Mouse (Mus musculus) ES-Bruce4 (cell line): ENCODE results near the gene Cd24a. TPM values are rescaled to one million over a fixed set of nuclear protein-coding genes. Genes with fewer than 3 reads are reported as not detected.

Experiments
- H3K27ac ChIP-seq: 2 replicates; pipeline ENCODE4 v1.5.1; 2012; ENCODE audit warnings: low read length, inconsistent platforms; ENCODE audit not compliant: insufficient read depth
- H3K27me3 ChIP-seq: 2 replicates; pipeline ENCODE4 v1.6.1; 2012; ENCODE audit warnings: mild to moderate bottlenecking, low read length, inconsistent platforms; ENCODE audit not compliant: control insufficient read depth, poor library complexity, insufficient read depth, severe bottlenecking
- H3K36me3 ChIP-seq: 2 replicates; pipeline ENCODE4 v1.6.1; 2012; ENCODE audit warnings: inconsistent platforms, mild to moderate bottlenecking, low read length, moderate library complexity; ENCODE audit not compliant: control insufficient read depth, poor library complexity, insufficient read depth, severe bottlenecking
- H3K4me1 ChIP-seq: one replicate; pipeline ENCODE4 v1.8.1; 2011; ENCODE audit warnings: low read length; ENCODE audit not compliant: control insufficient read depth, insufficient read depth
- H3K4me3 ChIP-seq: 2 replicates; pipeline ENCODE4 v1.5.1; 2011; ENCODE audit warnings: low read depth, mild to moderate bottlenecking, low read length
- H3K9ac ChIP-seq: 2 replicates; pipeline ENCODE4 v1.6.1; 2012; ENCODE audit warnings: low read depth, mild to moderate bottlenecking, inconsistent platforms; ENCODE audit not compliant: poor library complexity, severe bottlenecking
- H3K9me3 ChIP-seq: replicated peaks from 2 replicates; pipeline ENCODE4 v1.6.1; 2012; ENCODE audit warnings: mild to moderate bottlenecking, low read length, inconsistent platforms; ENCODE audit not compliant: control insufficient read depth, poor library complexity, insufficient read depth, severe bottlenecking
- CTCF ChIP-seq: IDR thresholded peaks from one replicate; pipeline ENCODE4 v1.8.1; 2011; ENCODE audit warnings: low read depth, low read length
- EP300 ChIP-seq: IDR thresholded peaks from 2 replicates; pipeline ENCODE4 v1.6.1; 2011; ENCODE audit warnings: low read depth, low read length; ENCODE audit not compliant: insufficient read depth
- POLR2A ChIP-seq: IDR thresholded peaks from one replicate; pipeline ENCODE4 v1.8.1; 2011; ENCODE audit warnings: low read length; ENCODE audit not compliant: insufficient read depth
- polyA plus RNA-seq: library from polyadenylated mRNA; stranded (reverse); fragments of >200 nt; gene quantifications from 2 replicates; pipeline ENCODE4 v1.2.4, GENCODE M21; 2011; ENCODE audit warnings: low read depth; ENCODE audit not compliant: missing spikeins, insufficient read depth, insufficient read length

Gene Cd24a
- polyA plus RNA-seq, 1 experiment = 126 TPM

GRCm38 (mm10) chr10:43601039-43601438 is 23.0 kb downstream of the Cd24a start:
- Histone ChIP-seq H3K36me3 (no peaks in the 10 kb centered on the region), H3K27me3 (no peaks in the 10 kb centered on the region), H3K9ac (no peak overlapping the region), H3K27ac (no peak overlapping the region), H3K9me3 (no peaks in the 10 kb centered on the region), H3K4me1 (no peaks in the 10 kb centered on the region), H3K4me3 (no peak overlapping the region)
- TF ChIP-seq CTCF (no peak), POLR2A (no peak), EP300 (no peak)

DNA sequence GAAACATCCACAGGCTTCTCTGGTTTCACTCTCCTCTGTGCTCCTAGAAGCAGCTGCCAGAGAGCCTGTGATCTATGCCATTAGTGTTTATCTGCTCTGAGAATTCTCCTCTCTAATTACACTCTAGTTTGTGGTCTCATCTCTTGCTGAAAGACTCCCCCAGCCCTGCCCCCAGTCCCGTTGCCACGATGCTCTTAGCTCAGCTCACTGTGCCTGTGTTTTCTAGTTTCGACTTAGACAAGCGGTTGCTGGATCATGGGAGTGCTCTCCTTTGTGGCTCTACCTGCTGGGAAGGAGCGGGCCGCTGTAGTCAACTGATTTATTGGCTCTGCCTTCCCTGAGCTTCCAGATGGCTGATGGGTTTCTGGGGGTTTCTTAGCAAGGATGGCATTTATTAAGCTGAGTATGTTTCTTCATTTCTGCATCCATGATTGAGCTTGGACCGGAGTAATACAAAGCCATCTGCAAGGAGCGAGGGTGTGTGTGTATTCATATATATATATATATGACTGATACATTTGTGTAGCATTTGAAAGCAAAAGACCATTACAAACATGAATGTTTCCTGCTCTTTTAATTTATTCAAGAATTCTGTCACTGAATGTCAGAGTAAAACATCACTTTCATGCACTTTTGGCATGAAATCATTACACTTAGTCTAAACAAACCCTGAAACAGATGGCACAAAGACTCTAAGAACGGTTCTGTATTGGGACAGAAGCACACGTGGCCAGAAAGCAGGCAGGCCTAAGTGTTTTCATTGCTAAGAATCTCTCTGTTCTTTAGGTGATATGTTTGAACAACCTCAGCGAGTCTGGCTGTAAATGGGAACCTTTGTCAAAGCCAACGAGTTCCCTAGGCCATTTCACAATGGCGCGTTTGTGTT is 23.7 kb downstream of the Cd24a start:
- Histone ChIP-seq H3K4me3 (no peak overlapping the region), H3K9ac (no peak overlapping the region), H3K9me3 (no peaks in the 10 kb centered on the region), H3K36me3 (no peaks in the 10 kb centered on the region), H3K27me3 (no peaks in the 10 kb centered on the region), H3K27ac (no peak overlapping the region), H3K4me1 (no peaks in the 10 kb centered on the region)
- TF ChIP-seq POLR2A (no peak), EP300 (no peak), CTCF (no peak)

DNA sequence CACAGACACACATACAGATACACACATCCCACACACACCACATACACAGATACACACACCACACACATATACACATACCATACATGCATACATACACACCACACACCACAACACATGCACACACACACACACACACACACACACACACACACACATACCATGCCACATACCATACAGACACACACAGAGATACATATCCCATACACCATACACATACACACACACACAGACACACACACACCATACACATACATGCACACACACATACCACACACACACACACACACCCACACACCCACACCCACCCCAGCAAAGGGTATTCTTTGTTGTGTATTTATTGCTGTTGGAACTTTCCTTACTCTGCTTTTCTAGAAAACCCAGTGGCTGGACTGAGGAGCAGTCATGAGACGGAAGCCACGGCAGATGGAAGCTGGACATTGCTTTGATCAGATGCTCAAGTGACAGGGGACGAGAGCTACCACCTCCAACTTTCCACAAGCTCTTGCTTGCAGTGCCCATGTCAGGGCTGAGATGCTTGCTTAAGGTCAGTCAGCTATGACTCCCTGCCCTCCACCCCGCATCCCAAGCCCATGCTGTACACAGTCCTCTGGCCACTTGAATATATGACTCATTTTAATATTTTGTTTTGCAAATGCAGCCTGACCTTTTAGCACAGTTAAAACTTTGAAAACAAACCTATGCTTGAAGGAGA is 26.0 kb downstream of the Cd24a start:
- H3K9me3 ChIP-seq = no peaks in the 10 kb centered on the region
- no peak overlapping the region for H3K4me3 ChIP-seq
- TF ChIP-seq CTCF (no peak), EP300 (no peak), POLR2A (no peak)
- no peaks in the 10 kb centered on the region for H3K36me3 ChIP-seq
- no peaks in the 10 kb centered on the region for H3K4me1 ChIP-seq
- H3K9ac ChIP-seq = no peak overlapping the region
- H3K27ac ChIP-seq = no peak overlapping the region
- no peaks in the 10 kb centered on the region for H3K27me3 ChIP-seq

- Histone ChIP-seq H3K9me3 (no peaks in the 10 kb centered on the region), H3K27ac (no peak overlapping the region), H3K4me1 (no peaks in the 10 kb centered on the region), H3K9ac (no peak overlapping the region), H3K27me3 (no peaks in the 10 kb centered on the region), H3K36me3 (no peaks in the 10 kb centered on the region), H3K4me3 (no peak overlapping the region)
- TF ChIP-seq EP300 (no peak), CTCF (no peak), POLR2A (no peak)
Observed at GRCm38 (mm10) chr10:43604687-43605250, 26.7 kb downstream of the Cd24a start.

DNA sequence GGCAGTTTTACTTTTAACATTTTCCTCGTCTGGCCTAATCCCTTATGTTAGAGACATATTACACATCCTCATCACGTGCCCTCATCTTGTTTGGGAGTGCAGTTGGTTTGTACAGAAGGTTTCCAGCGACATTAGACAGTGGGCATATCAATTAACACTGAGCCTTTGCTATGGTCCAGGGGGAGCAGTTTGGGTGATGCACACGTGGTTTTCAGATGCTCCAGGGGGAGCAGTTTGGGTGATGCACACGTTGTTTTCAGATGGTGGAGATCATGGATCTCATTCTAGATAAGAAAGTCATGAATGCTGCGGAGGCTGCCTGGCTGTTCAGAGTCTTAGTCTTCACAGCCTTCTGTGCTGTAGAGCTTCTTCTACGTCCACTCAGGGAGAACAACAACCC is 27.8 kb downstream of the Cd24a start:
- Histone ChIP-seq H3K27ac (no peak overlapping the region), H3K4me3 (no peak overlapping the region), H3K36me3 (no peaks in the 10 kb centered on the region), H3K9ac (no peak overlapping the region), H3K9me3 (no peaks in the 10 kb centered on the region), H3K4me1 (no peaks in the 10 kb centered on the region), H3K27me3 (no peaks in the 10 kb centered on the region)
- TF ChIP-seq CTCF (no peak), EP300 (no peak), POLR2A (no peak)

DNA sequence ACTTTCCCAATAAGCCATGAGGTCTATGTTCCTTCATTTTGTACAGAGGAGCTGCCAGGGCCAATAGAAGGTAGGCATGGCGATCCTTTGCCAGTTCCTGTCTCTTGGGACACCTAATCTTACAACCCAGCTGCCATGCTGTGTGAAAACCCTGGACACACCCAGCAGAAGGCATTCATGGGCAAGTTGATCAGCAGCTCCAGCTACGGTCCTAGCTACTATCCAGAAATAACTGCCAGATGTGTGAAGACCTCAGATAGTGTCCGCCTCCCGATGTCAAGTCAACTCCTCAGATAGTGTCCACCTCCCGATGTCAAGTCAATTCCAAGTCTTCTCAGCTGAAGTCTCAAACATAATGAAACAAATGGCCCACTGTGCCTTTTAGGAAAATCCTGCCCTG is 31.4 kb downstream of the Cd24a start:
- TF ChIP-seq EP300 (no peak), CTCF (no peak), POLR2A (no peak)
- Histone ChIP-seq H3K4me3 (no peak overlapping the region), H3K4me1 (no peaks in the 10 kb centered on the region), H3K9me3 (no peaks in the 10 kb centered on the region), H3K27me3 (no peaks in the 10 kb centered on the region), H3K27ac (no peak overlapping the region), H3K36me3 (no peaks in the 10 kb centered on the region), H3K9ac (no peak overlapping the region)
